ENCODE assay signal across 16 mouse cellular contexts in genomic region chrX:57235982-57236381, GRCm38 (mm10). TPM values are rescaled to one million over a fixed set of nuclear protein-coding genes. Genes with fewer than 3 reads are reported as not detected.
A peak's percentile ranks its signal among the peaks of the same experiment; 100 is the strongest.
DNase-seq lines count a peak whose midpoint lies in the region; ATAC-seq and TF ChIP-seq lines count a peak whose summit lies in the region.
"Had no signal": no experiment of that assay in that cellular context is flagged by ENCODE, and none has a peak within 500 bp of the region (broad histone marks: within the 10 kb centered on the region; RNA-seq: fewer than 3 reads in every experiment).

No protein-coding gene starts in this region.

- H3K27ac ChIP-seq in intestine, postnatal 0 days (ENCODE audit: low read depth, low read length), result no peak overlapping the region
- H3K27ac ChIP-seq in intestine, embryonic 15.5 days, result no peak overlapping the region
- H3K27ac ChIP-seq in stomach, postnatal 0 days (replicated peaks), result no peak overlapping the region
- H3K27ac ChIP-seq: hindbrain, embryonic 10.5 days had no signal

- H3K36me3 ChIP-seq in intestine, postnatal 0 days (ENCODE audit: control insufficient read depth, insufficient read depth), result no peaks in the 10 kb centered on the region
- H3K36me3 ChIP-seq in intestine, embryonic 15.5 days, result no peaks in the 10 kb centered on the region
- no peaks in the 10 kb centered on the region for H3K36me3 ChIP-seq in stomach, postnatal 0 days (ENCODE audit: control insufficient read depth, insufficient read depth, low read length)
- H3K36me3 ChIP-seq: G1E; hindbrain, embryonic 10.5 days had no signal

- no peak overlapping the region for H3K9ac ChIP-seq in intestine, postnatal 0 days (ENCODE audit: low read depth, low read length)
- H3K9ac ChIP-seq in intestine, embryonic 15.5 days, result no peak overlapping the region
- H3K9ac ChIP-seq in stomach, postnatal 0 days (ENCODE audit: low read length), result no peak overlapping the region

- TF ChIP-seq CTCF in intestine, postnatal 0 days (IDR thresholded peaks at IDR 0.05; ENCODE audit: low read depth), result peak; percentile 31; the same call in 1 of the 2 replicates
- TF ChIP-seq CTCF in stomach, postnatal 0 days (IDR thresholded peaks at IDR 0.05; ENCODE audit: low read depth), result peak; percentile 42

- no peak overlapping the region for H3K4me3 ChIP-seq in intestine, postnatal 0 days (ENCODE audit: low read depth, low read length)
- H3K4me3 ChIP-seq in intestine, embryonic 15.5 days (replicated peaks), result no peak overlapping the region
- no peak overlapping the region for H3K4me3 ChIP-seq in stomach, postnatal 0 days (ENCODE audit: low read depth, low read length)
- H3K4me3 ChIP-seq: erythroblast, embryonic 14.5 days; hindbrain, embryonic 10.5 days had no signal

- DNase-seq in testis, postnatal 10 days (ENCODE audit: low spot score), result peak; percentile 35
- DNase-seq in testis, postnatal 14 days (ENCODE audit: low spot score), result no peak
- peak; percentile 35 for DNase-seq in T-cell, adult 2 months (ENCODE audit: low spot score)
- no peak for DNase-seq in stomach, postnatal 0 days (ENCODE audit: low spot score)
- DNase-seq in kidney, postnatal 25 days, result no peak
- DNase-seq in urinary bladder, adult 18-20 months (ENCODE audit: low spot score in 2 of 2), result no peak
- DNase-seq: adrenal gland, adult 8-10 months; cerebellum, adult 11 months; heart, adult 18-20 months had no signal

- no peaks in the 10 kb centered on the region for H3K9me3 ChIP-seq in intestine, postnatal 0 days (ENCODE audit: control insufficient read depth)
- no peaks in the 10 kb centered on the region for H3K9me3 ChIP-seq in intestine, embryonic 15.5 days
- H3K9me3 ChIP-seq in stomach, postnatal 0 days (ENCODE audit: control insufficient read depth, low read length), result no peaks in the 10 kb centered on the region
- H3K9me3 ChIP-seq: G1E; hindbrain, embryonic 10.5 days had no signal

- WGBS in intestine, postnatal 0 days, result 65% methylated on average over 4 of the region's 4 CpGs
- WGBS in intestine, embryonic 15.5 days, result 74% methylated on average over 4 of the region's 4 CpGs
- 71% methylated on average over 4 of the region's 4 CpGs for WGBS in stomach, postnatal 0 days

- H3K27me3 ChIP-seq in intestine, postnatal 0 days (replicated peaks; ENCODE audit: control insufficient read depth, insufficient read depth, low read length), result no peaks in the 10 kb centered on the region
- H3K27me3 ChIP-seq in intestine, embryonic 15.5 days (replicated peaks), result no peaks in the 10 kb centered on the region
- H3K27me3 ChIP-seq in stomach, postnatal 0 days (ENCODE audit: control insufficient read depth, insufficient read depth, low read length), result no peaks in the 10 kb centered on the region

- no peak for TF ChIP-seq EP300 in stomach, postnatal 0 days (optimal IDR thresholded peaks at IDR 0.05)

- no peaks in the 10 kb centered on the region for H3K4me1 ChIP-seq in intestine, postnatal 0 days (replicated peaks; ENCODE audit: control insufficient read depth, insufficient read depth, low read length)
- no peaks in the 10 kb centered on the region for H3K4me1 ChIP-seq in intestine, embryonic 15.5 days (replicated peaks)
- no peaks in the 10 kb centered on the region for H3K4me1 ChIP-seq in stomach, postnatal 0 days (replicated peaks; ENCODE audit: control insufficient read depth, insufficient read depth)
- H3K4me1 ChIP-seq: hindbrain, embryonic 10.5 days had no signal

- ATAC-seq in intestine, postnatal 0 days, result no peak
- no peak for ATAC-seq in intestine, embryonic 15.5 days
- ATAC-seq in stomach, postnatal 0 days (ENCODE audit: low FRiP score, low TSS enrichment), result no peak

- no peak overlapping the region for H3K4me2 ChIP-seq in intestine, postnatal 0 days (replicated peaks; ENCODE audit: low read depth)
- H3K4me2 ChIP-seq in intestine, embryonic 15.5 days (replicated peaks), result no peak overlapping the region
- H3K4me2 ChIP-seq in stomach, postnatal 0 days (replicated peaks; ENCODE audit: low read depth), result no peak overlapping the region

RNA-seq across cellular contexts. Expression of gene Cd40lg, which starts 24.0 kb away (rescaled TPM):
- polyA plus RNA-seq in intestine, postnatal 0 days (2015; fragmentation: Nextera tagmentation; extraction: Ambion mirVana), result not detected in 2 replicates
- polyA plus RNA-seq in intestine, embryonic 15.5 days (2015; fragmentation: Nextera tagmentation; extraction: Ambion mirVana), result not detected in 2 replicates
- polyA plus RNA-seq in stomach, postnatal 0 days (2015; fragmentation: Nextera tagmentation; extraction: Ambion mirVana), result not detected in 2 replicates
- polyA plus RNA-seq: erythroblast, embryonic 14.5 days; G1E; hindbrain, embryonic 10.5 days; kidney, embryonic 16.5 days; limb, embryonic 14.5 days had no signal

Comparison
In these comparisons a context has a peak if more than half of its experiments do, and no peak if none do; other contexts are left out.
1. DNase-seq: peak in testis, postnatal 10 days (single experiment) and T-cell, adult 2 months (single experiment); none in testis, postnatal 14 days (single experiment), stomach, postnatal 0 days (single experiment), kidney, postnatal 25 days (0 of 2) and urinary bladder, adult 18-20 months (0 of 2).